Mouse (Mus musculus) urinary bladder, postnatal 25 days (tissue): Measurements from ENCODE around the gene Fam155a.
"Not testable (repeated sequence)": the region's sequence is repeated elsewhere in the genome, so short reads cannot be mapped to it uniquely, and the experiment has no call there.

Experiments
- DNase-seq: peaks from one replicate; pipeline ENCODE4 v3.0.0; 2022; ENCODE audit warnings: low spot score

The Fam155a gene

GRCm38 (mm10) chr8:9398606-9399263, 372.2 kb downstream of the Fam155a start:
- DNase-seq: no peak

GRCm38 (mm10) chr8:9398040-9398439, 372.9 kb downstream of the Fam155a start:
- no peak for DNase-seq

DNA sequence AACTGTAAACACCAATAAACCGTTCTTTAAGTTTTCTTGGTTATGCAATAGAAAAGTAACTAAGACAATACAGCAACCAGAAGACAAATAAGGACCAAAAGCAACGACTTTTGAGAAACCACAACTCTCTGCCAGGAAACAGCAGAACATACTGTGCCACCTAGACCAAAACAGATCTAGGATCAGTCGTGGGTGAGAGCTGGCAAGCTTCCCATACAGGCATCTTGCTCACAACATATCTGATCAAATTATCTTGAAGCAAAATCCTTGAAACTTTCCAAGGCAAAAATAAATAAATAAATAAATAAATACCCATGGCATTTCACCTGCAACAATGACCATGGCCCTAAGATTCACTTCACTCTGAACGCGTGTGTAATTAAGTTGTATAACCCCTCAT, 376.3 kb downstream of the Fam155a start:
- DNase-seq: no peak

GRCm38 (mm10) chr8:9393246-9393645, 377.7 kb downstream of the Fam155a start:
- no peak for DNase-seq

DNA sequence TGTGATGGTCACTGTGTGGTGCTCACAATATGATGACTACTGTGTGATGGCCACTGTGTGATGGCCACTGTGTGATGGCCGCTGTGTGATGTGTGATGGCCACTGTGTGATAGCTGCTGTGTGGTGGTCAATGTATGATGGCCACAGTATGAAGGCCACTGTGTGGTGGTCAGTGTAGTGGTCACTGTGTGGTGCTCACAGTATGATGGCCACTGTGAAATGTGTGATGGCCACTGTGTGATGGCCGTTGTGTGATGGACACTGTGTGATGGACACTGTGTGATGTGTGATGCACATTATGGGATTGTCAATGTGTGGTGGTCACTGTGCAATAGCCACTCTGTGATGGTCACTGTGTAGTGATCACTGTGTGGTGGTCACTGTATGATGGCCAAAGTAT, 380.7 kb downstream of the Fam155a start:
- not testable (repeated sequence) for DNase-seq

- no peak for DNase-seq
Measured at GRCm38 (mm10) chr8:9369201-9369600, 401.8 kb downstream of the Fam155a start.

- DNase-seq: no peak
Measured at GRCm38 (mm10) chr8:9367721-9368120, 403.2 kb downstream of the Fam155a start.

DNA sequence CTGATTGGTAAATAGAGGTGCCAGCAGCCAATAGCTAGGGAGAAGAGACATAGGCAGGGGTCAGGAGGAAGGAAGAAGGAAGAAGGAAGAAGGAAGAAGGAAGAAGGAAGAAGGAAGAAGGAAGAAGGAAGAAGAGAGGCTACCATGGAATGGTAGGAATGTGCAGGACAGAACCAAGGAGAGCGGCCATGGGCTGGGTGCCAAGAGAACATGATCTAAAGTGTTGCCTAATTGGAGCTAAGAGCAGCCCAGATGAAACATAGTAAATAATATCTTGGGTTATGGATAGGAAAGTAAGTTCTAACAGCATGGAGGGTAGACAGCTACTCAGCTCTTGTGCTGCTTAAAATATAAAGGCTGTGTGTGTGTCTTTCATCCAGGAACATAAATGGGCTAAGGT, 405.6 kb downstream of the Fam155a start:
- no peak for DNase-seq

DNA sequence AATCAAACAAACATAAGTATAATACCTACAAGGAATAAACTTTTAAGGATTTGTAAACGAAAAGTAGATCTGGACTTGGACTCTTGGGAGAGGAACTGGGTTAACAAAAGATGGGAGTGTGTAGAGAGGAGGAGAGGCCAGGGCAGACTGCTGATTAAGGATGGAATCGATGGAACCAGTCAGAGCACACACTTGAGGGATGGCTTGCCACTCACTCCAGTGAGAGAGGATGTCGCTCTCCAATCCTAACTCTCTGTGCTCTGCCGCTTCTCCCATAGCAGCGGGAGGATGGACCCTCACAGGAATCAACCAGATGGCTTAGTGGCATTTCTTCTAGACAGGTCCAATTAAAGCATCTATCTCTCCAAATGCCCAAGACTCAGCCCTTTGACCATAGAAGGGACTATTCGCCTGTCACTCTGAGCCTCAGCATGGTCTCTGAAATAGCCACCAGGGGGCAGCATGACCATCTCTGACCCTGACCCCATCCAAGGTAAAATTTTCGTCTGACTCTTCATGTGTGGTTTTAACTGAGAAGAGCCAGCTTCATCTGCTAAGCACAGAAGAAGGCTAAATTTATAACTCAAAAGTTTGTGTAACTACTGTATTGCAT, 422.3 kb downstream of the Fam155a start:
- peak; percentile 46 for DNase-seq

GRCm38 (mm10) chr8:9347163-9347562, 423.8 kb downstream of the Fam155a start:
- DNase-seq: no peak

DNA sequence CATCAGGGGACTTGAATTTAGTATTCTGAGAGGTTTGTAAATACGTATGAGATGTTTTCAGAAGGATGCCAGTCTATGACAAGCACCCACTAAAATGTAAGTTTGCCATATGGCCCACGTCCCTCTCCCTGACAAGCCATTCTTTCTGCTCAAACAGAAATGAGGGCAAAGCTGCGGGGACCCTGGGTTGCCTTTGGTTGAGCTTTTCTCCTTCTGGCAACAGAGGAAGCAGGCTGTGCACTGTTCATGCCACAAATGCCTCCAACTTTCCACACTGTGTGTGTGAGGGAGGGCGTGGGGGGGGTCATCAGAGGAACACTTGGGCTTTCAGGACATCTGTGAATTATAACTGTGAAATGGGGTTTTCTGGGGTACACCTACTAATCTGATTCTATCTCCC, 426.8 kb downstream of the Fam155a start:
- no peak for DNase-seq

- DNase-seq: no peak
Measured at GRCm38 (mm10) chr8:9342998-9343397, 428.0 kb downstream of the Fam155a start.

- no peak for DNase-seq
Measured at GRCm38 (mm10) chr8:9342593-9342992, 428.4 kb downstream of the Fam155a start.

- no peak for DNase-seq
Measured at GRCm38 (mm10) chr8:9337905-9338304, 433.1 kb downstream of the Fam155a start.

- DNase-seq: no peak
Measured at GRCm38 (mm10) chr8:9335933-9336303, 435.0 kb downstream of the Fam155a start.

GRCm38 (mm10) chr8:9335285-9335932, 435.6 kb downstream of the Fam155a start:
- DNase-seq: no peak

- no peak for DNase-seq
Measured at GRCm38 (mm10) chr8:9332766-9333165, 438.2 kb downstream of the Fam155a start.

DNA sequence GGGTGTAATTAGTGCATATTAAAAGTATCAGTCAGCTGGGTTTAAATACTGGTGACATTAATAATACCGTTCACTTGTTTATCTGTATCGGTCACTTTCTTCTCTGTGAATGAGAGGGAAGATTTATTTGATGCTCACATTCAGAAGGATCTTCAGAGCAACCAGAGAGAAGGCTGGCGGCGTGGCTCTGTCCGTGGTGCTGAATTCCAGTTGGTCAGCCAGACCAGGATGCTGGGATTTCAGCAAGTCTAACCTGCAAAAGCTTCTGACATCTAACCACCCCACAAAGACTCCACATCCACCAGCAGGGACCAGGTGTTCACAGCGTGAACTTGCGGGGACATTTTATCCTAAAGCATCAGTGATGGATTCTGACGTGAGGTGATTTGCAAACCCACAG, 461.5 kb downstream of the Fam155a start:
- peak; percentile 12 for DNase-seq

- no peak for DNase-seq
Measured at GRCm38 (mm10) chr8:9303526-9304135, 467.3 kb downstream of the Fam155a start.

DNA sequence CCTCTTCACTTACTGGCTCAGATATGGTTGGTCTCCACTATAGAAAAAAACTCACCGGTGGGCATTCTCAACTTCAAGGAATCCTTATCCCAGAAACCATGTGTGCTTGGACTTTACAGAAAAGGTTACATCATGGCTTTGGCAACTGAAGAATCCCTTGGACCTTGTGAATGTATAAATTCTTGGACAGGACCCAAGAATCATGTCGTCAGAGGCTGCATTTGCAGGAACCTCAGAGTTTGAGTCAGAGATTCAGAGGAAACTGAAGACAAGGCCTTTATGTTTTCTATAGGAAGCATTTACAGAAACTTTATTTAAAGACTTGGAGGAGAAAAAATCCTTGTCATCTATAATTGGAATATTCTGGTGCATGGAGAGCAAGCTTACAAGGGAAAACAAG, 475.9 kb downstream of the Fam155a start:
- no peak for DNase-seq

DNA sequence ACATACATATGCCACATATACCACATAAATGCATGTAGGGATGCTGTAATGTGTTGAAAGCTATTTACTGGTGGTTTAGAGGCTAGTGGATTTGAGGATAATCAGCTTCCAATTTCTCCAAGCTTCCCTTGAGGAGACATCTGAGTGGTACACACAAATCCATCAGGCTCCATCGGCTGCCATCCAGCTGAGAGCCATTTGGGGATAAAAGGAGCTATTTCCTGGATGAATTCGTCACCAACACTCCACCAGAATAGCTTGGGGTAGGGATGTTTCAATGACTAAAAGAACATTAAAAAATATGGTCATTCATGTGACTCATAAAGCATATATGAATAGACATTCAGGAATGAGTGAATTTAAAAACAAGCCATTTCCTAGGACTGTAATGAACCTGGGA, 478.4 kb downstream of the Fam155a start:
- no peak for DNase-seq

- DNase-seq: no peak
Measured at GRCm38 (mm10) chr8:9288015-9288729, 482.8 kb downstream of the Fam155a start.
